8 mouse cellular contexts compared by ENCODE assay signal in genomic region chr9:110304516-110304915, GRCm38 (mm10). TPM values are rescaled to one million over a fixed set of nuclear protein-coding genes. Genes with fewer than 3 reads are reported as not detected.
DNase-seq lines count a peak whose midpoint lies in the region; ATAC-seq lines count a peak whose summit lies in the region.

No protein-coding gene starts in this region.

- peak overlapping the region; percentile 58 for H3K4me3 ChIP-seq in hindbrain, embryonic 15.5 days

- peak overlapping the region; percentile 72 for H3K4me2 ChIP-seq in hindbrain, embryonic 15.5 days

- H3K27me3 ChIP-seq in hindbrain, embryonic 15.5 days, result no peaks in the 10 kb centered on the region

- DNase-seq in adrenal gland, postnatal 14 days, result peak; percentile 48
- no peak for DNase-seq in adrenal gland, adult 18-20 months (ENCODE audit: low spot score in 2 of 2)
- DNase-seq in 3134 (ENCODE audit: extremely low read depth, insufficient read length, low spot score), result peak; percentile 27
- peak; percentile 78 for DNase-seq in embryo, embryonic 11 days
- DNase-seq in lung, postnatal 10 days, result peak; percentile 37
- DNase-seq in telencephalon, adult 2 months (ENCODE audit: low read depth, low spot score), result peak; percentile 19
- no peak for DNase-seq in right cerebral cortex, adult 2 months (ENCODE audit: low spot score in 2 of 2)

- peak overlapping the region; percentile 59 for H3K9ac ChIP-seq in hindbrain, embryonic 15.5 days

- peaks cover 9% of the 10 kb centered on the region for H3K4me1 ChIP-seq in hindbrain, embryonic 15.5 days (replicated peaks)

- peaks cover 2% of the 10 kb centered on the region; the same call in 1 of the 2 replicates for H3K36me3 ChIP-seq in hindbrain, embryonic 15.5 days

- no peak for ATAC-seq in hindbrain, embryonic 15.5 days (ENCODE audit: low FRiP score, low read depth)

- H3K9me3 ChIP-seq in hindbrain, embryonic 15.5 days, result no peaks in the 10 kb centered on the region

- peak overlapping the region; percentile 97 for H3K27ac ChIP-seq in hindbrain, embryonic 15.5 days (replicated peaks)

- WGBS in hindbrain, embryonic 15.5 days, result 3% methylated on average over 4 of the region's 4 CpGs

RNA-seq across cellular contexts. Expression of gene Elp6, which starts 0.5 kb away (rescaled TPM):
- 6.5 and 9.4 TPM in 2 replicates for total RNA-seq in adrenal gland, postnatal 14 days (2021)
- total RNA-seq in adrenal gland, adult 18-20 months (2021), result 1 to 10 TPM; 6.1 to 7.7 TPM
- polyA plus RNA-seq in hindbrain, embryonic 15.5 days (2015; fragmentation: Nextera tagmentation; extraction: Ambion mirVana), result 41.8 and 42.1 TPM in 2 replicates

RNA-seq across cellular contexts. Expression of gene Scap, which starts 28.6 kb away (rescaled TPM):
- 67.9 and 75.7 TPM in 2 replicates for total RNA-seq in adrenal gland, postnatal 14 days (2021)
- 100 to 1,000 TPM in 1 of 2 experiments, 10 to 100 TPM in 1; 63.2 to 118 TPM for total RNA-seq in adrenal gland, adult 18-20 months (2021)
- 60.6 and 63.3 TPM in 2 replicates for polyA plus RNA-seq in hindbrain, embryonic 15.5 days (2015; fragmentation: Nextera tagmentation; extraction: Ambion mirVana)

Comparison
In these comparisons a context has a peak if more than half of its experiments do, and no peak if none do; other contexts are left out.
1. DNase-seq: peak in adrenal gland, postnatal 14 days (single experiment), 3134 (single experiment), embryo, embryonic 11 days (single experiment), lung, postnatal 10 days (single experiment) and telencephalon, adult 2 months (single experiment); none in adrenal gland, adult 18-20 months (0 of 2) and right cerebral cortex, adult 2 months (0 of 2).